Mouse (Mus musculus) kidney, adult 9 months (tissue): ENCODE data around the gene Hunk.

Source experiments
- DNase-seq: peaks from one replicate; pipeline ENCODE4 v3.0.0; 2022

Hunk gene

GRCm38 (mm10) chr16:90385688-90386513 is at the start of gene Hunk:
Gene Hunk (plus strand): TSS chr16:90386013.
- DNase-seq, result peak; percentile 45

- no peak for DNase-seq
Measured at GRCm38 (mm10) chr16:90339026-90339425, 46.8 kb upstream of the Hunk start.

- no peak for DNase-seq
Measured at GRCm38 (mm10) chr16:90341086-90341485, 44.7 kb upstream of the Hunk start.

GRCm38 (mm10) chr16:90349700-90350548 is 35.9 kb upstream of the Hunk start:
- DNase-seq, result peak; percentile 80

GRCm38 (mm10) chr16:90351726-90352125 is 34.1 kb upstream of the Hunk start:
- DNase-seq, result no peak

GRCm38 (mm10) chr16:90352691-90353090 is 33.1 kb upstream of the Hunk start:
- no peak for DNase-seq

- DNase-seq, result no peak
Measured at GRCm38 (mm10) chr16:90353156-90353555, 32.7 kb upstream of the Hunk start.

- DNase-seq, result no peak
Measured at GRCm38 (mm10) chr16:90359329-90359728, 26.5 kb upstream of the Hunk start.

- no peak for DNase-seq
Measured at GRCm38 (mm10) chr16:90359750-90360149, 26.1 kb upstream of the Hunk start.

GRCm38 (mm10) chr16:90360327-90360726 is 25.5 kb upstream of the Hunk start:
- DNase-seq, result no peak

- DNase-seq, result no peak
Measured at GRCm38 (mm10) chr16:90362926-90363325, 22.9 kb upstream of the Hunk start.

- DNase-seq, result peak; percentile 83
Measured at GRCm38 (mm10) chr16:90379897-90380296, 5.9 kb upstream of the Hunk start.

- no peak for DNase-seq
Measured at GRCm38 (mm10) chr16:90381633-90382032, 4.2 kb upstream of the Hunk start.

GRCm38 (mm10) chr16:90382701-90383280 is 3.0 kb upstream of the Hunk start:
- no peak for DNase-seq

GRCm38 (mm10) chr16:90384058-90384457 is 1.8 kb upstream of the Hunk start:
- peak; percentile 56 for DNase-seq

GRCm38 (mm10) chr16:90384846-90385245 is 967 bp upstream of the Hunk start:
- DNase-seq, result no peak

GRCm38 (mm10) chr16:90385326-90385687 is 506 bp upstream of the Hunk start:
- no peak for DNase-seq

- DNase-seq, result peak; percentile 49
Measured at GRCm38 (mm10) chr16:90386514-90387160, 824 bp downstream of the Hunk start.

GRCm38 (mm10) chr16:90387161-90387671 is 1.4 kb downstream of the Hunk start:
- peak; percentile 78 for DNase-seq

GRCm38 (mm10) chr16:90387961-90388360 is 2.1 kb downstream of the Hunk start:
- peak; percentile 65 for DNase-seq

GRCm38 (mm10) chr16:90389103-90389750 is 3.4 kb downstream of the Hunk start:
- no peak for DNase-seq

- DNase-seq, result peak; percentile 54
Measured at GRCm38 (mm10) chr16:90390731-90391130, 4.9 kb downstream of the Hunk start.
